Mouse (Mus musculus): ENCODE results near the gene Itpr2. TPM values are rescaled to one million over a fixed set of nuclear protein-coding genes. Genes with fewer than 3 reads are reported as not detected.

Itpr2 gene
- polyA plus RNA-seq, 1 experiment from 2014 or later: 5.3 TPM

- H3K9me3 ChIP-seq (ENCODE audit: control insufficient read depth, low read length): no peaks in the 10 kb centered on the region
- WGBS: 87% methylated on average over 5 of the region's 5 CpGs
- no peak for ATAC-seq (replicated peaks; ENCODE audit: low FRiP score)
Measured at GRCm38 (mm10) chr6:146288266-146288665, 213.8 kb downstream of the Itpr2 start.

DNA sequence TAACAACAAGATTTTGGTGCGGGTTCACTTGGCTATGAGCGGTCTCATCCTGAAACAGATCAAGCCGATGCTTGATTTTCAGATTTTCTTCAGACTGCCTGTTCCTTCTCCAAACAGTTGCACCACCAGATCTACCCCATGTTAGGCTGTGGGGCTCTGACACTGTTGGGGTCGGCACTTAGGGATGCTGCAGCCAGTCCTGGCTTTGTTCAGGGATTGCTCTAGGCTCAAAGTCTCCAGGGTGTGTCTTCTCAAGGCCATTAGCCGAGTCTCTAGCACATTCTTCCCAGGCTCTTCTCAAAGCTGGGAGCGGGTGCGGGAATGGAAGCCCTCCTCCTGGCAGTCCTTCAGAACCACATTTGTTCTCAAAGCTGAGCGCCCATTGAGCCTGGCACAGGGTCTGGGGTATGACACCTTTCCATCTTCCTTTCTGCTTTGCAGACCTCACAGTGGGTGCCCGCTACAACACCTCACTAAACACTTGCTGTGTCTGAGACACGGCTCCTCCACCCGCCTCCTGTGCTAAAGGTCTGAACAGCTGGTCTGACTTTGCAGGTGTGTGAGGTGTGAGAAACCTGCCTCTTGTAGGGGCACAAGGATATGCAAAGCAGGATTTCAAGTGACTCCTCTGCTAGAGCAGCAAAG is 217.0 kb downstream of the Itpr2 start:
- no peaks in the 10 kb centered on the region for H3K9me3 ChIP-seq (ENCODE audit: control insufficient read depth, low read length)
- H3K36me3 ChIP-seq (ENCODE audit: control insufficient read depth, insufficient read depth, low read length): no peaks in the 10 kb centered on the region
- H3K27me3 ChIP-seq (replicated peaks; ENCODE audit: control insufficient read depth, insufficient read depth, low read length): no peaks in the 10 kb centered on the region
- no peak for DNase-seq (ENCODE audit: low spot score)
- no peak overlapping the region for H3K27ac ChIP-seq (ENCODE audit: low read depth, low read length)
- H3K4me3 ChIP-seq (ENCODE audit: low read depth, low read length): no peak overlapping the region
- H3K9ac ChIP-seq (ENCODE audit: low read depth, low read length): no peak overlapping the region
- 82% methylated on average over 11 of the region's 11 CpGs for WGBS
- H3K4me2 ChIP-seq: no peak overlapping the region
- no peak for ATAC-seq (replicated peaks; ENCODE audit: low FRiP score)
- no peaks in the 10 kb centered on the region for H3K4me1 ChIP-seq (replicated peaks; ENCODE audit: control insufficient read depth, insufficient read depth, low read length)

More at GRCm38 (mm10) chr6:146288266-146288665, 213.8 kb downstream of the Itpr2 start:
- Histone ChIP-seq H3K27me3 (replicated peaks; ENCODE audit: control insufficient read depth, insufficient read depth, low read length) (no peaks in the 10 kb centered on the region), H3K4me1 (replicated peaks; ENCODE audit: control insufficient read depth, insufficient read depth, low read length) (no peaks in the 10 kb centered on the region), H3K9ac (ENCODE audit: low read depth, low read length) (no peak overlapping the region), H3K36me3 (ENCODE audit: control insufficient read depth, insufficient read depth, low read length) (no peaks in the 10 kb centered on the region), H3K4me2 (no peak overlapping the region), H3K4me3 (ENCODE audit: low read depth, low read length) (no peak overlapping the region), H3K27ac (ENCODE audit: low read depth, low read length) (no peak overlapping the region)
- no peak for DNase-seq (ENCODE audit: low spot score)

- Histone ChIP-seq H3K4me3 (ENCODE audit: low read depth, low read length) (no peak overlapping the region), H3K4me2 (no peak overlapping the region), H3K27me3 (replicated peaks; ENCODE audit: control insufficient read depth, insufficient read depth, low read length) (no peaks in the 10 kb centered on the region), H3K4me1 (replicated peaks; ENCODE audit: control insufficient read depth, insufficient read depth, low read length) (no peaks in the 10 kb centered on the region), H3K9me3 (ENCODE audit: control insufficient read depth, low read length) (no peaks in the 10 kb centered on the region), H3K9ac (ENCODE audit: low read depth, low read length) (no peak overlapping the region), H3K36me3 (ENCODE audit: control insufficient read depth, insufficient read depth, low read length) (no peaks in the 10 kb centered on the region), H3K27ac (ENCODE audit: low read depth, low read length) (no peak overlapping the region)
- DNase-seq (ENCODE audit: low spot score) (no peak), ATAC-seq (replicated peaks; ENCODE audit: low FRiP score) (no peak)
- 69% methylated on average over 7 of the region's 7 CpGs for WGBS
Measured at GRCm38 (mm10) chr6:146283981-146284380, 218.0 kb downstream of the Itpr2 start.

GRCm38 (mm10) chr6:146282061-146282659 is 219.9 kb downstream of the Itpr2 start:
- ATAC-seq (replicated peaks; ENCODE audit: low FRiP score) (no peak), DNase-seq (ENCODE audit: low spot score) (no peak)
- no peaks in the 10 kb centered on the region for H3K36me3 ChIP-seq (ENCODE audit: control insufficient read depth, insufficient read depth, low read length)
- H3K27ac ChIP-seq (ENCODE audit: low read depth, low read length): no peak overlapping the region
- 74% methylated on average over 7 of the region's 7 CpGs for WGBS
- no peaks in the 10 kb centered on the region for H3K9me3 ChIP-seq (ENCODE audit: control insufficient read depth, low read length)
- no peaks in the 10 kb centered on the region for H3K4me1 ChIP-seq (replicated peaks; ENCODE audit: control insufficient read depth, insufficient read depth, low read length)
- H3K9ac ChIP-seq (ENCODE audit: low read depth, low read length): no peak overlapping the region
- H3K27me3 ChIP-seq (replicated peaks; ENCODE audit: control insufficient read depth, insufficient read depth, low read length): no peaks in the 10 kb centered on the region
- H3K4me2 ChIP-seq: no peak overlapping the region
- H3K4me3 ChIP-seq (ENCODE audit: low read depth, low read length): no peak overlapping the region

DNA sequence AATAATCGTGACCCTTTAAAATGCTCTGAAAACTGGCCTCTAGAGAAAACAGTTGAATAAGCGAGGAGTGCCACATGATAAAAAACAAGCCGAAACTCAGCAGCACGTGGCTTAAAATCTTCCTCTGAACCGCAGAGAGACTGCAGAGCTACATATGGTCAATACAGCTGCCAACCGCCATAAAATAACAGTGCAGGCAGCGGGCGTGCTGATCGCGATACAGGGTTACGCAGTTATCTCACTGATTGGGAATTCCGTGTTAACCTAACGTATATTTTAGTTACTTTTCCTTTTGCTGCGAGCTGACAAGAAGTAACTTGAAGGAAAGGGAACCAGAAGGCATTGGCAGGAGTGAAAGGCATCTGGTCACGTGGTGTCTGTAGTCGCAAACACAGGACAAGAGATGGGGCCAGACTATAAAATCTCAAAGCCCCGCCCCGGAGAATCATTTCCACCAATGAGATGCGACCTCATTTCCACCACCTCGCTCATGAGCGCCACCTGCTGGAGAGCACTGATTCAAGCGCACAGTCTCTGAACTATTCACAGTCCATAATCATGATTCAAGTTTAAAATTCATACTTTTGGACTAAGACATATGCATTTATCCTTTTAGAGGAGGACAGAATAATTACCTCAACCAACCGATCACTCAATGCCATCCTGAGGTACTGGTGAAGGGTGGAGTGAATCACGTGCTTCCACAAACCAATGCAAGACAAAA is 220.7 kb downstream of the Itpr2 start:
- Histone ChIP-seq H3K4me2 (no peak overlapping the region), H3K27me3 (replicated peaks; ENCODE audit: control insufficient read depth, insufficient read depth, low read length) (no peaks in the 10 kb centered on the region), H3K9ac (ENCODE audit: low read depth, low read length) (no peak overlapping the region), H3K4me3 (ENCODE audit: low read depth, low read length) (no peak overlapping the region), H3K9me3 (ENCODE audit: control insufficient read depth, low read length) (no peaks in the 10 kb centered on the region), H3K4me1 (replicated peaks; ENCODE audit: control insufficient read depth, insufficient read depth, low read length) (no peaks in the 10 kb centered on the region), H3K36me3 (ENCODE audit: control insufficient read depth, insufficient read depth, low read length) (no peaks in the 10 kb centered on the region), H3K27ac (ENCODE audit: low read depth, low read length) (no peak overlapping the region)
- no peak for DNase-seq (ENCODE audit: low spot score)
- 91% methylated on average over 24 of the region's 24 CpGs for WGBS
- ATAC-seq (replicated peaks; ENCODE audit: low FRiP score): no peak

GRCm38 (mm10) chr6:146273256-146273655 is 228.8 kb downstream of the Itpr2 start:
- Histone ChIP-seq H3K36me3 (ENCODE audit: control insufficient read depth, insufficient read depth, low read length) (no peaks in the 10 kb centered on the region), H3K4me1 (replicated peaks; ENCODE audit: control insufficient read depth, insufficient read depth, low read length) (no peaks in the 10 kb centered on the region; the same call in 1 of the 2 replicates), H3K9me3 (ENCODE audit: control insufficient read depth, low read length) (no peaks in the 10 kb centered on the region), H3K4me2 (no peak overlapping the region), H3K4me3 (ENCODE audit: low read depth, low read length) (no peak overlapping the region), H3K27ac (ENCODE audit: low read depth, low read length) (no peak overlapping the region), H3K27me3 (replicated peaks; ENCODE audit: control insufficient read depth, insufficient read depth, low read length) (no peaks in the 10 kb centered on the region), H3K9ac (ENCODE audit: low read depth, low read length) (no peak overlapping the region)
- DNase-seq (ENCODE audit: low spot score) (no peak), ATAC-seq (replicated peaks; ENCODE audit: low FRiP score) (no peak)
- WGBS: 84% methylated on average over 5 of the region's 5 CpGs

DNA sequence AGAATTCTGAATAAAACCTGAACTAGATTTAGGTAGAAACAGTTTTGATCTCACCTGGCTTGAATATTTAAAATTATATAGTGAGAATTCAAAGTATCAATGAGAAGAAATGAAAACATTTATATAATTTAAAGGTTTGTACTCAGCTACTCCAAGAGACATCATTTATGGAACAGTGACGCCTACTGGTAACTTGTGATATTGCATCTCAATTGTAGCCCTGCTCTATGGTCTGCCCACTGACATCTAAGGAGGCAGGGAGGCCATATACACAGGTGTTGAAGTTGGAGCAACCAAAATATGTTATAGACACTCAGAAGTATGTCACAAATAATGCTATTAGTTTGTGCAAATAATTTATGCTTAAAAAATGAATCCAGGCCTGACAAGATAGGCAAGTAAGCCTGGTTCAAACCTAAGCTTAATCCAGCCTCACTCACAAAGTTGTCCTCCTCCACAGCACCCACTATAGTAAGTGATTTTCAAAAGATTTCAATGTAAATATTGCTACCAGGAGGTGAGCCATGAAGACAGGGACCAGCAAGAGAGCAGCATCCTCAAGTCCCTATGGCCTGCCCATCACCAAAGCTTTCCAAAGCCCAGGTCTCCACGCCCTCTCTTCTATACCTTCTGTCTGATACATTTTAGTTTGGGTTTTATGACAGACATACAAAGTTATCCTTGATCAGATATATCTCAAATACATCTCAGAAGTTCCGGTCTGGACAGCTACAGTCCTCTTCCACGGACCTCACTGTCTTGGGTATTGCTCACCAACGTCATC is 229.6 kb downstream of the Itpr2 start:
- ATAC-seq (replicated peaks; ENCODE audit: low FRiP score): no peak; the same call in 1 of the 2 replicates
- H3K4me2 ChIP-seq: no peak overlapping the region
- no peak overlapping the region for H3K27ac ChIP-seq (ENCODE audit: low read depth, low read length)
- DNase-seq (ENCODE audit: low spot score): no peak
- WGBS: 74% methylated on average over 5 of the region's 5 CpGs
- no peaks in the 10 kb centered on the region for H3K36me3 ChIP-seq (ENCODE audit: control insufficient read depth, insufficient read depth, low read length)
- H3K9ac ChIP-seq (ENCODE audit: low read depth, low read length): no peak overlapping the region
- H3K9me3 ChIP-seq (ENCODE audit: control insufficient read depth, low read length): no peaks in the 10 kb centered on the region
- H3K27me3 ChIP-seq (replicated peaks; ENCODE audit: control insufficient read depth, insufficient read depth, low read length): no peaks in the 10 kb centered on the region
- no peak overlapping the region for H3K4me3 ChIP-seq (ENCODE audit: low read depth, low read length)
- no peaks in the 10 kb centered on the region; the same call in 1 of the 2 replicates for H3K4me1 ChIP-seq (replicated peaks; ENCODE audit: control insufficient read depth, insufficient read depth, low read length)

DNA sequence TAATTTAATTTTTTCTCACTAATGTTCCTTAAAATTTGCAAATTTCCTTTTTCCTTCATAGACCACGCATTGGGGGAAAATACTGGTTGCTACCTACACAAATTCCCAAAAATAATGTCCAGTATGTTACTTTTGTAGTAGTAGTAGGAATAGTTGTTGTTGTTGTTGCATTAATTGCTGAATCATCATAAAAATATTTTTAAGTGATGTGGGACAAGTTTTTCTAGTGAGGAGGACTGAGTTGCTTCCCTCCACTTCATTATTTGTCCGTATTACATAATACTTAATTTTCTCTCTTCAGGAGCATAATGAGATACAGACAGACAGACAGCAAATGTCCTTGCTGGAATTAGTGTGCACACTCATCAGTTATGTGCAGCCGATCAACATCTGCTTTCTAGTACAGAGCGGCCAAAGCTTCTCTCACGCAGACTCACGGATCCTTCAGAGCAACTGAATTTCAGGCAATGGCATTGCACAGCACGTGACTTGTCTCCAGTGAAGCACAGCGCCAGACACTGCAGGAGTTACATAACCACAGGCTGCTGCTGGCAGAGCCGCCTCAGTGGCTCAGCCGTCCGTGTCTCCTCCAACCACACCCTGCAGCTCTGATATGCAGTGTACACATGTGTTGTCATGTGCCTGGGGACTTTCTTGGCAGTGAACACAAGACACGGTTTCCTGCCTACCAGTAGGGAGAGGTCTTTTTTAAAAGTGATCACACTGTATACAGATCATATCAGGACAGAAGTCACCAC is 231.1 kb downstream of the Itpr2 start:
- Histone ChIP-seq H3K9me3 (ENCODE audit: control insufficient read depth, low read length) (no peaks in the 10 kb centered on the region), H3K36me3 (ENCODE audit: control insufficient read depth, insufficient read depth, low read length) (no peaks in the 10 kb centered on the region), H3K4me2 (no peak overlapping the region), H3K4me3 (ENCODE audit: low read depth, low read length) (no peak overlapping the region), H3K4me1 (replicated peaks; ENCODE audit: control insufficient read depth, insufficient read depth, low read length) (no peaks in the 10 kb centered on the region; the same call in 1 of the 2 replicates), H3K27ac (ENCODE audit: low read depth, low read length) (no peak overlapping the region), H3K27me3 (replicated peaks; ENCODE audit: control insufficient read depth, insufficient read depth, low read length) (no peaks in the 10 kb centered on the region), H3K9ac (ENCODE audit: low read depth, low read length) (no peak overlapping the region)
- 62% methylated on average over 12 of the region's 12 CpGs for WGBS
- DNase-seq (ENCODE audit: low spot score) (no peak), ATAC-seq (replicated peaks; ENCODE audit: low FRiP score) (peak; percentile 85)
